Mouse (Mus musculus) mature B cell (primary cell): ENCODE data around the gene Btd.

Source experiments
- in situ Hi-C: fragments of 300-500 bp; cut with MboI; formaldehyde crosslinking; loops from 2 replicates; pipeline ENCODE4 v1.14.3; 2019

Btd gene

GRCm38 (mm10) chr14:31700376-31700775 is 59.5 kb downstream of the Btd start:
- in situ Hi-C loops, result no loop called here

- in situ Hi-C loops, result no loop called here
Measured at GRCm38 (mm10) chr14:31709343-31709742, 68.5 kb downstream of the Btd start.

- in situ Hi-C loops, result no loop called here
Measured at GRCm38 (mm10) chr14:31715669-31716068, 74.8 kb downstream of the Btd start.

GRCm38 (mm10) chr14:31717360-31717759 is 76.5 kb downstream of the Btd start:
- in situ Hi-C loops, result no loop called here
